Mouse (Mus musculus) E14TG2a.4 (cell line): ENCODE measurements around the gene Spata31d1d.

Experiments used
- CTCF ChIP-seq: conservative IDR thresholded peaks from 2 replicates; pipeline ENCODE4 v1.5.1; 2014; ENCODE audit warnings: low read length
- NANOG ChIP-seq: IDR thresholded peaks from 2 replicates; pipeline ENCODE4 v1.6.1; 2014; ENCODE audit warnings: borderline replicate concordance, low read length, mixed read lengths
- POU5F1 ChIP-seq: IDR thresholded peaks from 2 replicates; pipeline ENCODE4 v1.6.1; 2014; ENCODE audit warnings: low read length, borderline replicate concordance

- no peak for TF ChIP-seq CTCF
- TF ChIP-seq POU5F1, result no peak
- no peak for TF ChIP-seq NANOG
Measured at GRCm38 (mm10) chr13:59770847-59771246, 39.3 kb upstream of the Spata31d1d start.
